Mouse (Mus musculus) CH12F3 (cell line): Measurements from ENCODE around the gene Loxl3.

Source experiments
- in situ Hi-C: fragments of 300-500 bp; cut with MboI; formaldehyde crosslinking; loops from 2 replicates; pipeline ENCODE4 v1.14.3; 2020; ENCODE audit warnings: low sequenced_read_pairs

Gene Loxl3

GRCm38 (mm10) chr6:83078324-83078858, 44.4 kb downstream of the Loxl3 start:
- in situ Hi-C loops = no loop called here

GRCm38 (mm10) chr6:83080210-83080609, 46.2 kb downstream of the Loxl3 start:
- in situ Hi-C loops = no loop called here

- in situ Hi-C loops = no loop called here
These were observed 49.5 kb downstream of the Loxl3 start for GRCm38 (mm10) chr6:83083497-83083896.

GRCm38 (mm10) chr6:83084477-83084876, 50.5 kb downstream of the Loxl3 start:
- in situ Hi-C loops = no loop called here

GRCm38 (mm10) chr6:83086121-83087035, 52.4 kb downstream of the Loxl3 start, which contains the start of gene Lbx2:
Gene Lbx2, plus strand, starts transcription at chr6:83086367.
- in situ Hi-C loops = no loop called here

GRCm38 (mm10) chr6:83087205-83087925, 53.4 kb downstream of the Loxl3 start:
- in situ Hi-C loops = no loop called here

GRCm38 (mm10) chr6:83087926-83088260, 53.9 kb downstream of the Loxl3 start:
- in situ Hi-C loops = no loop called here

- in situ Hi-C loops = no loop called here
These were observed 58.6 kb downstream of the Loxl3 start for GRCm38 (mm10) chr6:83092416-83093127.

- in situ Hi-C loops = no loop called here
These were observed 62.0 kb downstream of the Loxl3 start for GRCm38 (mm10) chr6:83095968-83096367.

GRCm38 (mm10) chr6:83098411-83098810, 64.4 kb downstream of the Loxl3 start:
- in situ Hi-C loops = no loop called here

GRCm38 (mm10) chr6:83101316-83101687, 67.3 kb downstream of the Loxl3 start, which contains the start of the genes Ccdc142 and Gm42688:
Gene Ccdc142, plus strand, starts transcription at chr6:83101601.
Gene Gm42688, plus strand, starts transcription at chr6:83101617.
- in situ Hi-C loops = no loop called here

- in situ Hi-C loops = no loop called here
These were observed 67.9 kb downstream of the Loxl3 start for GRCm38 (mm10) chr6:83101688-83102556.
